Mouse (Mus musculus): ENCODE measurements around the gene Tmprss2. TPM values are rescaled to one million over a fixed set of nuclear protein-coding genes. Genes with fewer than 3 reads are reported as not detected.

The Tmprss2 gene
- polyA plus RNA-seq, 1 experiment from 2014 or later = 0.39 TPM

DNA sequence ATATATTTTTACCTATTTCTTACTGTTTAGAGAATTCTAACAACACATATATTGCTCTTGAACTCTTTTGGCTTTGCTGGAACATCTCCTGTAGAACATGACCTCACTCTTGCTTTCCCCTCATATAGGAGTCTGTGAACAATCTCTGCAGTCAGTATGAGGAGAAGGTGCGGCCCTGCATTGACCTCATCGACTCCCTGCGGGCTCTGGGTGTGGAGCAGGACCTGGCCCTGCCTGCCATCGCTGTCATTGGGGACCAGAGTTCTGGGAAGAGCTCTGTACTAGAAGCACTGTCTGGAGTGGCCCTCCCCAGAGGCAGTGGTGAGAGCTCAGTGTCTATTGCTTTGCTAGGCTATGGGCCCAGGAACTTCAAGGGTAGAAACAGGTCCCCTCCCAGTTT lies 66.7 kb downstream of the Tmprss2 start:
- Histone ChIP-seq H3K36me3 (no peaks in the 10 kb centered on the region), H3K27ac (no peak overlapping the region), H3K4me1 (no peaks in the 10 kb centered on the region), H3K27me3 (ENCODE audit: low read depth, poor library complexity, severe bottlenecking) (no peaks in the 10 kb centered on the region), H3K4me3 (no peak overlapping the region), H3K9me3 (replicated peaks) (no peaks in the 10 kb centered on the region)
- no peak for DNase-seq (ENCODE audit: low spot score)
- 86% methylated on average over 4 of the region's 4 CpGs for WGBS

DNA sequence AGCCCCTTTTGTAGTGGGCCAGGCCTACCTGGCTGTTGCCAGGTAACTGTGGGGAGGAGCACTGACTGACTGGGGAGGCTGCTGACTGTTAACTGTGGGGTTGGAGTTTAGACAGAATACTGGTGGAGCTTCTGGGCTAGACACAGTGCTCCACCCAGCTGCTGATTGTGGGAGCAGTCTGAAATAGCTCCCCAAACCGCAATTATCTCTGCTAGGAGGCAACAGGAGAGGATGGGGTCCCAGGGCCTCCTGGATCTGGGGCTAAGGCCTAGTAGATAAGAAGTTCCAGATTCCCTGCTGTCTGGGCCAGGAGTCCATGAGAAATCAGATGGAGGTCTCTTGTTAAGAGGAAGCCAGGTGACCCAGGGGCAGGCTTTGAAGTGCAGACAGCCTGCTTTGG lies 74.1 kb downstream of the Tmprss2 start:
- no peak for DNase-seq (ENCODE audit: low spot score)
- Histone ChIP-seq H3K4me1 (peaks cover 27% of the 10 kb centered on the region), H3K27ac (no peak overlapping the region), H3K4me3 (no peak overlapping the region), H3K9me3 (replicated peaks) (no peaks in the 10 kb centered on the region), H3K27me3 (ENCODE audit: low read depth, poor library complexity, severe bottlenecking) (no peaks in the 10 kb centered on the region), H3K36me3 (no peaks in the 10 kb centered on the region)
- 68% methylated on average over 1 of the region's 1 CpGs for WGBS

DNA sequence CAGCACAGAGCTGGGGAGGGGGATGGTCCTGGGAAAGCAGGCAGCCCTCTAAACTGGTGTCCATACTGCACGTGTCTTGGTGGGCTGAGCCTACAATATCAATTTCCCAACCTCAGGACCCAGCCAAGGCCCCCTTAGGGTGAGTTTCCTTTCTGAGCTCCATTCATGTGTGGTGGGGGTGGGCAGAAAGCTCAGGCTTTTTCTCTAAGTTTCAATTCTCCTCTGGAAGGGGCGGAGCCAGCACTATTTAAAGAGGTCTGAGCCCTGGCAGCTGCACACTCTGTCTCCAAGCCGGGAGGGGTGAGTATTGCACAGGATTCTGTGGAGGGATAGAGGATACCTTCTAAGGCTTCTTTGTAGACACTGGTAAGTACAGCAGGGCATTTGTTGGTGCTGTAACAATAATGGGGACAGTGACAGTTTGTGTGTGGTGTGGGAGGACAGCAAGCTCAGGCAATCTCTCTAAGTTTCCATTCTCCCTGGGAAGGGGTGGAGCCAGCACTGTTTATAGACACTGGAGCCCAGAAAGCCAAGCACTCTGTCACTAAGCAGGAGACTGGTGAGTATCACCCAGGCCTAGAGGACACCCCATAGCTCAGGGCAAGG lies 75.1 kb downstream of the Tmprss2 start:
- Histone ChIP-seq H3K4me3 (no peak overlapping the region; the same call in 1 of the 2 replicates), H3K9me3 (replicated peaks) (no peaks in the 10 kb centered on the region), H3K27ac (peak overlapping the region; percentile 68), H3K36me3 (no peaks in the 10 kb centered on the region), H3K4me1 (peaks cover 27% of the 10 kb centered on the region), H3K27me3 (ENCODE audit: low read depth, poor library complexity, severe bottlenecking) (no peaks in the 10 kb centered on the region)
- WGBS = 23% methylated on average over 3 of the region's 3 CpGs
- peak; percentile 39 for DNase-seq (ENCODE audit: low spot score)

DNA sequence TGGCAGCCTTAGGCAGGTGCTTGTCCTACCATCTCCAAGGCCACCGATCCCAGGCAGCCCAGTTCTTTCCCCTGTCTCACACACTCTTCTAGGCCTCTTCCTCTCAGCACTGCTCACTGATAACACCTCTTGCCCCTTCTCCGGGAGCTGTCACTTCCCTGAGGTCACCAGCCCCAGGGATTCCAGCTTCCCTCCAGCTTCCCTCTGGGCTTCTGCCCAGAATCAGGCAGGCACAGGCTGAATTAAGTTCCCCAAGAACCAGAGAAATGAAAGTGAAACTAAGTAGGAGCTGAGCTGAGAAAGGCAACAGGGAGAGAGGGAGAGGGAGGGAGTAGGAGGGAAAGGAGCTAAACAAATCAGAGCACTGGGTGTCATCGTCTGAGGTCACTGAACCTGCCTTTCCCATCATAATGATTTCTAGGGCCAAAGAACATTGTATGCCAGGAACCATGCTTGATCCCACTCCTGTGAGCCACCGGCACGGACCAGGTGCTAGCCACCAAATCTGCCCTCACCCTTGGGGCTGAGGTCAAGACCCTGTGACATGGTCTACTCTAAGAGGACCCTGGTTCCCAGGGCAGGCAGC lies 76.0 kb downstream of the Tmprss2 start:
- Histone ChIP-seq H3K27me3 (ENCODE audit: low read depth, poor library complexity, severe bottlenecking) (no peaks in the 10 kb centered on the region), H3K36me3 (no peaks in the 10 kb centered on the region), H3K9me3 (replicated peaks) (no peaks in the 10 kb centered on the region), H3K27ac (peak overlapping the region; percentile 68; the same call in 1 of the 2 replicates), H3K4me3 (no peak overlapping the region), H3K4me1 (peaks cover 27% of the 10 kb centered on the region)
- DNase-seq (ENCODE audit: low spot score) = no peak
- WGBS = 46% methylated on average over 5 of the region's 5 CpGs

DNA sequence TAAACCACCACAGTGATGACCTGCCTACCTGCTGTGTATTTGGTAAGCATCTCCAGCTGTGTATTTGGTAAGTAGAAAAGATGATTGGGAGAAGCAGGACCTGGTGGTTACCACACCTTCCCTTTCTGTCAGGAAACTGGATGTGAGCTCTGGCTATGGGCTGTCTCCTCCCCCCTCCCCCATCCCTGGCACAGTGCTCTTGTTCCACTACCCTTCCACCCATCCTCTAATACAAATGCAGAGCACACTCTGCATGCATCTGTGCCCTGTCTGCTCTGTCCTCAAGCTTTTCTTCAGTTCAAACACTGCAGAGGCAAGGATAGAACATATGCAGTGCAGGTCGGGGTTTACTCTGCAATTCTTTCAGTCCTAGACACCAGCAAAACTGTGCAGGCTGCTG lies 76.5 kb downstream of the Tmprss2 start:
- DNase-seq (ENCODE audit: low spot score) = no peak
- no peak overlapping the region for H3K4me3 ChIP-seq
- no peaks in the 10 kb centered on the region for H3K27me3 ChIP-seq (ENCODE audit: low read depth, poor library complexity, severe bottlenecking)
- no peaks in the 10 kb centered on the region for H3K9me3 ChIP-seq (replicated peaks)
- WGBS = 52% methylated on average over 1 of the region's 1 CpGs
- no peaks in the 10 kb centered on the region for H3K36me3 ChIP-seq
- 0 out of 2 replicates have a peak overlapping the region, but pooled peaks have one; percentile 68 for H3K27ac ChIP-seq
- H3K4me1 ChIP-seq = peaks cover 27% of the 10 kb centered on the region

DNA sequence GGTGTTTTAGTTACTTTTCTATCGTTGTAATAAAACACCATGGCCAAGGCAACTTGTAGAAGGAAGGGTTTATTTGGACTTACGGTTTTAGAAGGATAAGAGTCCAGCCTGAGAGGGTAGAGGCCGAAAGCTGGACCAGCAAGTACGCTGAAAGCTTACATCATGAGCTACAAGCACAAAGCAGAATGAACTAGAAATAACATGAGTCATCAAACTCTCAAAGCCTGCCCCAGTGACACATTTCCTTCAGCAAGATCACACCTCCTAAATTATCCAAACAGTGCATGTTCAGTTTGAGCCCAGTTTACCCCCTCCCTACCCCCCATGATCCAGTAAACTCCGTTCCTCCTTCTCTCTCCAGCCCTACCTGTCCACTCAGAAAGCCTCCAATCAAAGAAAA lies 77.2 kb downstream of the Tmprss2 start:
- 94% methylated on average over 5 of the region's 5 CpGs for WGBS
- H3K27ac ChIP-seq = no peak overlapping the region
- no peaks in the 10 kb centered on the region for H3K9me3 ChIP-seq (replicated peaks)
- H3K27me3 ChIP-seq (ENCODE audit: low read depth, poor library complexity, severe bottlenecking) = no peaks in the 10 kb centered on the region
- no peaks in the 10 kb centered on the region for H3K36me3 ChIP-seq
- DNase-seq (ENCODE audit: low spot score) = no peak
- H3K4me1 ChIP-seq = peaks cover 27% of the 10 kb centered on the region
- H3K4me3 ChIP-seq = no peak overlapping the region

DNA sequence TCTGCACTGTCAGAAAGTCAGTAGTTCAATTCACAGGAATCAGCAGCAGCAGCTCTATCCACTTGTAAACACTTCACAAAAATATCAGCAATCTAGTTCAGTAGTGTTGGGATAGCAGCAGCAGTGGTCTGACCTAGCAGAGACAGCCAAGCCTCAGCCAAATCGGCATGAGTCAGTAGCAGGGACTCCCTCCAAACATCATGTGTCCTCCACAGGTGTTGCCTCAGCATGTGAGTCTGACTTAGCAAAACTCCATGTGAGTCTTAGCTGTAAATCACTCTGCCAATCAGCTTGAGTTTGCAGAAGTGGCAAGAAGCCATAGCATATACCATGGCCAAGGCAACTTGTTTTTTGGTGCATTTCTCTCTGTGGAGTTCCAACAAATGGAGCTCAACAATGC lies 77.9 kb downstream of the Tmprss2 start:
- no peaks in the 10 kb centered on the region for H3K36me3 ChIP-seq
- H3K4me1 ChIP-seq = peaks cover 27% of the 10 kb centered on the region
- WGBS = 88% methylated on average over 1 of the region's 1 CpGs
- no peak for DNase-seq (ENCODE audit: low spot score)
- H3K9me3 ChIP-seq (replicated peaks) = no peaks in the 10 kb centered on the region
- no peak overlapping the region for H3K4me3 ChIP-seq
- no peak overlapping the region for H3K27ac ChIP-seq
- no peaks in the 10 kb centered on the region for H3K27me3 ChIP-seq (ENCODE audit: low read depth, poor library complexity, severe bottlenecking)

DNA sequence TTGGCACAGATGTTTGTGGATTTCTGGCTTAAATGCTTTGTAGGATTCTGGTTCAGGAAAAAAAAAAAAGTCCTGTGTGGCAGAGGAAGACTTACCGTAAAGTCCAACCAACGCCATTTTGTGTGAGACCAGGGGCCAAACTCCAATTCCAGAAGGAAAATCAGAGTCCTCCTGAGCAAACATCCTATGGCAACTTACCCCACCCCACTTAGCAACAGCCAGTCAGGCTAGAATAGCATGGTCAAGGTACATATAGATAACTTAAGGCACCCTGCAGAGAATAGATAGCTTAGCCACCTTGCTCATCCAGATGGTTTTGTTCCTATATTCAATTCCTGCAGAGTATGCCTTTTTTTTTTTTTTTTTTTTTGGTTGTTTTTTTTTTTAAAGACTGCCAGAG lies 81.8 kb downstream of the Tmprss2 start:
- Histone ChIP-seq H3K4me3 (no peak overlapping the region), H3K27ac (no peak overlapping the region), H3K36me3 (no peaks in the 10 kb centered on the region), H3K9me3 (replicated peaks) (no peaks in the 10 kb centered on the region), H3K4me1 (no peaks in the 10 kb centered on the region), H3K27me3 (ENCODE audit: low read depth, poor library complexity, severe bottlenecking) (no peaks in the 10 kb centered on the region)
- no peak for DNase-seq (ENCODE audit: low spot score)
- 84% methylated on average over 2 of the region's 2 CpGs for WGBS

DNA sequence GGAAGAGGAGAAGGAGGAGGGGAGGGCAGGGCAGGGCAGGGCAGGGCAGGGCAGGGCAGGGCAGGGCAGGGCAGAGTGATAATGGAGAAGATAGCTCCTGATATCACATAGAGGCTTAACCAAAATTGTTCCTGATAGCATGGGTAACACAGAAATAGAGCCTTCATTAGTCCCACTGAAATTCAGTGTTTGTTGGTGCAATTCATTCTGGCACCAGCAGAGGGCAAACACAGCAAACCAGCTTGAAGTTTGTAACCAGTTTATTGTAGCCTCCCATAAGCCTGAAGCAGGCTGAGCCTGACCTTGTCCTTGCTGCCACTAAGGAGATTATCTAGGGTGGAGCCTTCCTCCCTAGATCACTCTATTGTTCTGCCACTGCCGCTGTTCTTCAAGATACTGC lies 88.0 kb downstream of the Tmprss2 start:
- 20% methylated on average over 1 of the region's 1 CpGs for WGBS
- no peak overlapping the region for H3K27ac ChIP-seq

DNA sequence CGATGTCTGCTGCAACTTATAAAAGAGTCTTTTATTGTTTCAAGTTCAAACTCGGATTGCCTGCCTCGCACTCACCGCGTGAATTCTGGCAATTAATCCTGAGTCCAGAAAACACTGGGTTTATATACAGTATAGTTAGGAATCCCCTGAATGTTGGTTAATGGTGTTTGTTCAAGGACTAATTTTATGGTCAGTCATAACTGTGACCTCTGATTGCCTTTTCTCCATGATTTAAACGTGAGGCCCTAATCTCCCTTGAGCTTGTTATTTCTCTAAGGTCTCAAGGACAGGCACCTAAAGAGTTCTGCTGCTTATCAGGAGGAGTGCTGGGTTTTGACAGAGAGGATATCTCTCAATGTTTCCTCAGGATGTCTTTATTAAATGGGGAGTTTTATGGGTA lies 89.0 kb downstream of the Tmprss2 start:
- Histone ChIP-seq H3K27ac (no peak overlapping the region), H3K9me3 (replicated peaks) (no peaks in the 10 kb centered on the region), H3K4me1 (peaks cover 13% of the 10 kb centered on the region), H3K27me3 (ENCODE audit: low read depth, poor library complexity, severe bottlenecking) (no peaks in the 10 kb centered on the region), H3K4me3 (no peak overlapping the region), H3K36me3 (no peaks in the 10 kb centered on the region)
- WGBS = 81% methylated on average over 6 of the region's 6 CpGs
- no peak for DNase-seq (ENCODE audit: low spot score)

More for the DNA sequence above, 88.0 kb downstream of the Tmprss2 start:
- no peaks in the 10 kb centered on the region for H3K27me3 ChIP-seq (ENCODE audit: low read depth, poor library complexity, severe bottlenecking)
- H3K4me3 ChIP-seq = no peak overlapping the region
- H3K9me3 ChIP-seq (replicated peaks) = no peaks in the 10 kb centered on the region
- DNase-seq (ENCODE audit: low spot score) = peak; percentile 61
- no peaks in the 10 kb centered on the region for H3K36me3 ChIP-seq
- H3K4me1 ChIP-seq = peaks cover 13% of the 10 kb centered on the region

DNA sequence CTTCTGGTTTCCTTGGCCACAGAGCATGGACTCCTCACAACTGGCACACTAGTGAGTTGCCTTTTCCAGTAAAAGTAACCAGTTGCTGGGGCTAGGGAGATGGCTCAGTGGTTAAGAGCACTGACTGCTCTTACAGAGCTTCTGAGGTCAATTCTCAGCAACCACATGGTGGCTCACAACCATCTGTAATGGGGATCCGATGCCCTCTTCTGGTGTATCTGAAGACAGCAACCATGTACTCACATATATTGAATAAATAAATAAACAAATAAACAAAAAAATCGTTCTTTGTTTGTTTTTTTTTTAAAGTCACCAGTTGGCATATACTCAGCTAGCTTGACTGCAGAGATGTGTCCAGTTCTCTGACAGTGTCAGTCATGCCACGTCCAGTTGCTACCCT lies 94.7 kb downstream of the Tmprss2 start:
- Histone ChIP-seq H3K27me3 (ENCODE audit: low read depth, poor library complexity, severe bottlenecking) (no peaks in the 10 kb centered on the region), H3K4me1 (peaks cover under 1% of the 10 kb centered on the region; the same call in 1 of the 2 replicates), H3K36me3 (no peaks in the 10 kb centered on the region), H3K27ac (no peak overlapping the region), H3K4me3 (no peak overlapping the region), H3K9me3 (replicated peaks) (no peaks in the 10 kb centered on the region)
- 73% methylated on average over 3 of the region's 3 CpGs for WGBS
- DNase-seq (ENCODE audit: low spot score) = no peak

Data from limb, embryonic 10.5 days (tissue).